Mouse (Mus musculus): ENCODE measurements around the gene Rbm19.

DNA sequence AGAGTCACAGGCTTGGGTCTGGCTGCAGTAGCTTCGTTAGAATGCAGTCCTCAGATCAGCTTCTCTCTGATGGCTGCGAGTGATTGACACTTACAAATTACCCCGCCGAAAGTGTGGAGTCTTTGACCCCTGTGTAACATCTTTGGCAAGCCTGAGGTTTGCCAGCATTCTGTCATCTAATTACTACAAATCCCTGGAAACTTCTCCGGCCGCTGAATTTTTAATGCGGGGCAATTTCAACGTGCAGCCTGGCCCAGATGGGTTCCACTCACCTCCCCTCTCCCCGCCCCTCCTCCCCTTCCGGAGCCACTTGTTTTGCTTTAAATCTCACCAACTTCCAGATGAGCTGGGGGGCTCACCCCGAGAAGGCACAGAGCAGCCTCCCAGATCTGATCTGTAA is 94.4 kb downstream of the Rbm19 start:
- no peak for TF ChIP-seq POLR2A (IDR thresholded peaks at IDR 0.05; ENCODE audit: control insufficient read depth in 1 of 2, insufficient read depth in 1 of 2, low read depth in 1 of 2, low read length in 2 of 2, poor library complexity in 1 of 2)
- TF ChIP-seq MYC (IDR thresholded peaks at IDR 0.05; ENCODE audit: low read depth, low read length) = no peak
- no peak for TF ChIP-seq CTCF (IDR thresholded peaks at IDR 0.05 in 2 of 3, conservative IDR thresholded peaks at IDR 0.05 in 1 of 3; ENCODE audit: control insufficient read depth in 1 of 3, insufficient read depth in 1 of 3, low read depth in 2 of 3, low read length in 3 of 3, poor library complexity in 1 of 3, severe bottlenecking in 1 of 3)
